Mouse (Mus musculus): ENCODE data around the gene 2900026A02Rik.

DNA sequence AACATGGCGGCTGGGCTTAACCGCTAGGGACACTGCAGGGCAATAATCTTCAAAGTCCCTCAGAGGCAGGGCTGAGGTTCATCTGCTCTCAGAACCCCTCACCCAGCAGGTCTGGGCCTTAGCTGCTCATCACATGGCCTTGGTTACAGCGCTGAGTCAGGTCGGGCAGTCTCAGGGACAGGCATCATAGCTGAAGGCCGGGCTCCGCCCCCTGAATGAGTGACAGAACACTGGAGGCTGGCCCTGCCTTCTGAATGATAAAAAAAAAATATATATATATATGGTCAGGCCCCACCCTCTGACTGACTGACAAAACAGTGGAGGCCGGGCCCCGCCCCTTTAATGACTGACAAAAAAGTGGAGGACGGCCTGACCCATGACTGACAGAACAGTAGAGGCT lies 56.6 kb downstream of the 2900026A02Rik start:
- TF ChIP-seq CHD2 (IDR thresholded peaks at IDR 0.05; ENCODE audit: low read length) (no peak), GABPA (IDR thresholded peaks at IDR 0.05; ENCODE audit: low read depth, low read length) (no peak), USF1 (IDR thresholded peaks at IDR 0.05; ENCODE audit: low read depth, low read length) (no peak), CTCF (IDR thresholded peaks at IDR 0.05 in 2 of 3, conservative IDR thresholded peaks at IDR 0.05 in 1 of 3; ENCODE audit: control insufficient read depth in 1 of 3, insufficient read depth in 1 of 3, low read depth in 2 of 3, low read length in 3 of 3, poor library complexity in 1 of 3, severe bottlenecking in 1 of 3) (no peak), ZC3H11A (IDR thresholded peaks at IDR 0.05; ENCODE audit: low read depth, low read length) (no peak), ZKSCAN1 (IDR thresholded peaks at IDR 0.05; ENCODE audit: low read depth, low read length) (no peak), POLR2A (IDR thresholded peaks at IDR 0.05; ENCODE audit: control insufficient read depth in 1 of 2, insufficient read depth in 1 of 2, low read depth in 1 of 2, low read length in 2 of 2, poor library complexity in 1 of 2) (no peak), USF2 (IDR thresholded peaks at IDR 0.05; ENCODE audit: borderline replicate concordance in 1 of 2, insufficient read depth in 1 of 2, low read depth in 1 of 2, low read length in 2 of 2) (no peak), MYC (IDR thresholded peaks at IDR 0.05; ENCODE audit: low read depth, low read length) (no peak), MXI1 (IDR thresholded peaks at IDR 0.05; ENCODE audit: low read depth, low read length) (no peak), MAX (IDR thresholded peaks at IDR 0.05; ENCODE audit: low read length) (no peak), SMC3 (IDR thresholded peaks at IDR 0.05; ENCODE audit: low read depth, low read length) (no peak)
